Mouse (Mus musculus): ENCODE measurements around the gene Cacfd1. TPM values are rescaled to one million over a fixed set of nuclear protein-coding genes. Genes with fewer than 3 reads are reported as not detected.

Gene Cacfd1
- polyA plus RNA-seq, 1 experiment = 31.2 TPM

DNA sequence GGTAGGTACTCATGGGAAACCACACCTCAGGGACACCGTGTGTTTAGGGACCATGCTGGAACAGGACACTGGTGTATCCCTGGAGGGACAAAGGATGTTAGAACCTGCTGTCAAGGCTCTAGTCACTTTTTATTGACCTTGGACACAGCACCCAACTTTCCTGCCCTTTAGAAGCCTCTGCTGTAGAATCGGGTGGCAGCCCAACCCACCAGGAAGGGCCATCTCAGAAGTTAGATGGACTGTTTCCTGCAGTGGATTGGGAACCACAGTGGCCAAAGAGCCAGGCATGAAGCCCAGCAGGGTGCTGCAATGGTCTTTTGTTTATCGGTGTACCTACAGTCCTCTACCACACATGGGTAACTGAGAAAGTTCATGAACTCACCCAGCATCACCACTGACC lies 34.9 kb downstream of the Cacfd1 start:
- TF ChIP-seq POLR2A (IDR thresholded peaks at IDR 0.05; ENCODE audit: low read depth, low read length) = no peak
- TF ChIP-seq CTCF (IDR thresholded peaks at IDR 0.05; ENCODE audit: extremely low read depth, insufficient read depth, insufficient read length, insufficient replicate concordance) = no peak
- H3K27ac ChIP-seq (ENCODE audit: insufficient read depth, low read length) = no peak overlapping the region
- H3K4me3 ChIP-seq (ENCODE audit: extremely low read depth, insufficient read depth, insufficient read length) = no peak overlapping the region
- H3K36me3 ChIP-seq (ENCODE audit: control insufficient read depth, insufficient read depth, low read length) = no peaks in the 10 kb centered on the region
- DNase-seq (ENCODE audit: low read depth in 1 of 2, low spot score in 2 of 2) = no peak
- no peaks in the 10 kb centered on the region for H3K27me3 ChIP-seq (ENCODE audit: control insufficient read depth, insufficient read depth, low read length)
- WGBS = 75% methylated on average over 3 of the region's 3 CpGs
- H3K4me1 ChIP-seq (ENCODE audit: control insufficient read depth, insufficient read depth, insufficient read length) = no peaks in the 10 kb centered on the region

DNA sequence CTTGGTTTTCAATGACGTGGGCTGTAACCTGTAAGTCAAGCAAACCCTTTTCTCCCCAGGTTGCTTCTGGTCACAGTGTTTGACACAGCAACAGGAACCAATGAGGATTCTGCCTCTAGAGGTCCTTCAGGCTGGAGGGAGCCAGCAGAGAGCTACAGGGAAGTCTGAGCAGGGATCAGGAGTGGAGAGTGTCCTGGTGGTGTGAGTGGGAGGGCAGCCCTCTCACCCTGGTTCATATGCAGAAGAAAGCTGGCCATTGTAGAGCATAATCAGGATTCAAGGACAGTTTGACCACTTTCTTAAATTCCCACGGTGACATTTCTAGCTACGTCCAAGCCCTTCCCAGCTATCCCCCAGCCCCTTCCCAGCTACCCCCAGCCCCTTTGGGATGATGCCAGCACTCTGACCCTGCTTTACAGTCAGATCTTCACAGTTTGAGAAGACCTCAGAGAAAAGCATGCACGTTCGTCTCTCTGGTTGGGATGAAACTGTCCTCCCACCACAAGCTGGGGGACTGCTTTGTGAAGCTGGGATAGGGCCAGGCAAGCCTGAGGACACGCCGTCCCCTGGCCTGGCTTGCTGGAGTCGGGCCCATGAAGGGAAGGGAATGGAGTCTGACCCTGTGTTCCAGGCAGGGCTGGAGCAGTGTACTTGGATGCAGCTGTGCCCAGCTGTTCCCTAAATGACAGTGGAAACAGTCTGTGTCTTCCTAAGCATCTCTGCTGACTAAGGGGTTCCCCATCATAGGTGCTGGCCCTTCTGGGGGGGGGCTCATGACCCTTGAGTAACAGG lies 36.4 kb downstream of the Cacfd1 start:
- WGBS = 74% methylated on average over 8 of the region's 8 CpGs
- no peak for DNase-seq (ENCODE audit: low read depth in 1 of 2, low spot score in 2 of 2)
- H3K27me3 ChIP-seq (ENCODE audit: control insufficient read depth, insufficient read depth, low read length) = no peaks in the 10 kb centered on the region
- no peak overlapping the region for H3K27ac ChIP-seq (ENCODE audit: insufficient read depth, low read length)
- H3K4me3 ChIP-seq (ENCODE audit: extremely low read depth, insufficient read depth, insufficient read length) = no peak overlapping the region
- no peaks in the 10 kb centered on the region for H3K36me3 ChIP-seq (ENCODE audit: control insufficient read depth, insufficient read depth, low read length)
- H3K4me1 ChIP-seq (ENCODE audit: control insufficient read depth, insufficient read depth, insufficient read length) = no peaks in the 10 kb centered on the region
- TF ChIP-seq CTCF (IDR thresholded peaks at IDR 0.05; ENCODE audit: extremely low read depth, insufficient read depth, insufficient read length, insufficient replicate concordance) (no peak), POLR2A (IDR thresholded peaks at IDR 0.05; ENCODE audit: low read depth, low read length) (no peak)

GRCm38 (mm10) chr2:27049408-27049807 lies 39.7 kb downstream of the Cacfd1 start:
- H3K27me3 ChIP-seq (ENCODE audit: control insufficient read depth, insufficient read depth, low read length) = no peaks in the 10 kb centered on the region
- H3K36me3 ChIP-seq (ENCODE audit: control insufficient read depth, insufficient read depth, low read length) = no peaks in the 10 kb centered on the region
- H3K4me3 ChIP-seq (ENCODE audit: extremely low read depth, insufficient read depth, insufficient read length) = no peak overlapping the region
- no peak for DNase-seq (ENCODE audit: low read depth in 1 of 2, low spot score in 2 of 2)
- TF ChIP-seq POLR2A (IDR thresholded peaks at IDR 0.05; ENCODE audit: low read depth, low read length) (no peak), CTCF (IDR thresholded peaks at IDR 0.05; ENCODE audit: extremely low read depth, insufficient read depth, insufficient read length, insufficient replicate concordance) (no peak)
- 77% methylated on average over 6 of the region's 6 CpGs for WGBS
- no peaks in the 10 kb centered on the region for H3K4me1 ChIP-seq (ENCODE audit: control insufficient read depth, insufficient read depth, insufficient read length)
- H3K27ac ChIP-seq (ENCODE audit: insufficient read depth, low read length) = no peak overlapping the region

GRCm38 (mm10) chr2:27058251-27058650 lies 48.5 kb downstream of the Cacfd1 start:
- H3K4me1 ChIP-seq (ENCODE audit: control insufficient read depth, insufficient read depth, insufficient read length) = no peaks in the 10 kb centered on the region
- TF ChIP-seq CTCF (IDR thresholded peaks at IDR 0.05; ENCODE audit: extremely low read depth, insufficient read depth, insufficient read length, insufficient replicate concordance) (no peak), POLR2A (IDR thresholded peaks at IDR 0.05; ENCODE audit: low read depth, low read length) (no peak)
- H3K27me3 ChIP-seq (ENCODE audit: control insufficient read depth, insufficient read depth, low read length) = no peaks in the 10 kb centered on the region
- no peak for DNase-seq (ENCODE audit: low read depth in 1 of 2, low spot score in 2 of 2)
- H3K36me3 ChIP-seq (ENCODE audit: control insufficient read depth, insufficient read depth, low read length) = no peaks in the 10 kb centered on the region
- H3K27ac ChIP-seq (ENCODE audit: insufficient read depth, low read length) = no peak overlapping the region
- H3K4me3 ChIP-seq (ENCODE audit: extremely low read depth, insufficient read depth, insufficient read length) = no peak overlapping the region
- WGBS = 48% methylated on average over 4 of the region's 4 CpGs

DNA sequence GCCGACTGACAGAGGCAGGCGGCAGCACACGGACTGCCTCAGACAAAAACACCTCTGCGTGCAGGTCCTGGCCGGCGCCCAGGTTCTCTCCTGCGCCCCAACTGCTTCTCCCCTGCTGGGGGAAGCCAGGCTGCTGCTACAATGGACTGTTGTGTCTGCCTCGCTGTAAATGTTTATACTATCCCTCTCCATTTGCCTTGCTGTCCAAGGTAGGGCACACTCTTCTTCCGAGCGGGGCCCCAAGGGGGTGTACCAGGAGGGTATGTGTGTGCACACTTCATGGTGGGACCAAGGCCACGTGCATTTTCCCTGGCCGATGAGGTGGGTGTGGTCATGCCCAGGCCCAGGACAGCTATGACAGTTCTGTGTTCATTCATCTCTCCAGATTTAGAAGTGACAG lies 49.0 kb downstream of the Cacfd1 start:
- WGBS = 31% methylated on average over 12 of the region's 12 CpGs
- TF ChIP-seq POLR2A (IDR thresholded peaks at IDR 0.05; ENCODE audit: low read depth, low read length) = no peak
- no peak for TF ChIP-seq CTCF (IDR thresholded peaks at IDR 0.05; ENCODE audit: extremely low read depth, insufficient read depth, insufficient read length, insufficient replicate concordance)
- H3K27ac ChIP-seq (ENCODE audit: insufficient read depth, low read length) = no peak overlapping the region
- H3K27me3 ChIP-seq (ENCODE audit: control insufficient read depth, insufficient read depth, low read length) = no peaks in the 10 kb centered on the region
- H3K36me3 ChIP-seq (ENCODE audit: control insufficient read depth, insufficient read depth, low read length) = no peaks in the 10 kb centered on the region
- no peaks in the 10 kb centered on the region for H3K4me1 ChIP-seq (ENCODE audit: control insufficient read depth, insufficient read depth, insufficient read length)
- H3K4me3 ChIP-seq (ENCODE audit: extremely low read depth, insufficient read depth, insufficient read length) = no peak overlapping the region
- DNase-seq (ENCODE audit: low read depth in 1 of 2, low spot score in 2 of 2) = no peak

GRCm38 (mm10) chr2:27059187-27059586 lies 49.5 kb downstream of the Cacfd1 start:
- Histone ChIP-seq H3K4me3 (ENCODE audit: extremely low read depth, insufficient read depth, insufficient read length) (no peak overlapping the region), H3K27me3 (ENCODE audit: control insufficient read depth, insufficient read depth, low read length) (no peaks in the 10 kb centered on the region), H3K27ac (ENCODE audit: insufficient read depth, low read length) (no peak overlapping the region), H3K36me3 (ENCODE audit: control insufficient read depth, insufficient read depth, low read length) (no peaks in the 10 kb centered on the region), H3K4me1 (ENCODE audit: control insufficient read depth, insufficient read depth, insufficient read length) (no peaks in the 10 kb centered on the region)
- 84% methylated on average over 9 of the region's 9 CpGs for WGBS
- TF ChIP-seq CTCF (IDR thresholded peaks at IDR 0.05; ENCODE audit: extremely low read depth, insufficient read depth, insufficient read length, insufficient replicate concordance) = no peak
- TF ChIP-seq POLR2A (IDR thresholded peaks at IDR 0.05; ENCODE audit: low read depth, low read length) = no peak
- DNase-seq (ENCODE audit: low read depth in 1 of 2, low spot score in 2 of 2) = no peak

- H3K27me3 ChIP-seq (ENCODE audit: control insufficient read depth, insufficient read depth, low read length) = no peaks in the 10 kb centered on the region
- no peak for TF ChIP-seq CTCF (IDR thresholded peaks at IDR 0.05; ENCODE audit: extremely low read depth, insufficient read depth, insufficient read length, insufficient replicate concordance)
- TF ChIP-seq POLR2A (IDR thresholded peaks at IDR 0.05; ENCODE audit: low read depth, low read length) = no peak
- no peaks in the 10 kb centered on the region for H3K4me1 ChIP-seq (ENCODE audit: control insufficient read depth, insufficient read depth, insufficient read length)
- no peaks in the 10 kb centered on the region for H3K36me3 ChIP-seq (ENCODE audit: control insufficient read depth, insufficient read depth, low read length)
- H3K4me3 ChIP-seq (ENCODE audit: extremely low read depth, insufficient read depth, insufficient read length) = no peak overlapping the region
- 94% methylated on average over 2 of the region's 2 CpGs for WGBS
- no peak for DNase-seq (ENCODE audit: low read depth in 1 of 2, low spot score in 2 of 2)
- H3K27ac ChIP-seq (ENCODE audit: insufficient read depth, low read length) = no peak overlapping the region
These were observed 57.4 kb downstream of the Cacfd1 start for GRCm38 (mm10) chr2:27067124-27067523.
